Mouse (Mus musculus) MEL (cell line): ENCODE data around the gene Rsad1.
A peak's percentile ranks its signal among the peaks of the same experiment; 100 is the strongest.

Experiments
- CHD2 ChIP-seq: IDR thresholded peaks from 2 replicates; pipeline ENCODE4 v1.6.1; 2011; ENCODE audit warnings: low read length, improper control_type of control experiment
- CTCF ChIP-seq, 3 experiments: IDR thresholded peaks in 2 of 3; conservative IDR thresholded peaks in 1 of 3; 2 replicates each; pipeline ENCODE4 v1.5.1; 2011 to 2012; ENCODE audit warnings: low read length in 3 of 3, low read depth in 2 of 3, mild to moderate bottlenecking in 2 of 3, improper control_type of control experiment in 1 of 3, inconsistent platforms in 1 of 3, mixed read lengths in 1 of 3, moderate library complexity in 1 of 3; ENCODE audit not compliant: control insufficient read depth in 1 of 3, insufficient read depth in 1 of 3, poor library complexity in 1 of 3, severe bottlenecking in 1 of 3
- HCFC1 ChIP-seq: IDR thresholded peaks from 2 replicates; pipeline ENCODE4 v1.6.1; 2012; ENCODE audit warnings: low read depth, mild to moderate bottlenecking, inconsistent platforms, low read length, improper control_type of control experiment, moderate library complexity
- JUND ChIP-seq: IDR thresholded peaks from 2 replicates; pipeline ENCODE4 v1.6.1; 2011; ENCODE audit warnings: low read depth, mild to moderate bottlenecking, improper control_type of control experiment, low read length
- MAX ChIP-seq: IDR thresholded peaks from 2 replicates; pipeline ENCODE4 v1.6.1; 2011; ENCODE audit warnings: low read length, improper control_type of control experiment
- POLR2A ChIP-seq, 2 experiments: IDR thresholded peaks; 2 replicates each; pipeline ENCODE4 v1.6.1; 2011 to 2012; ENCODE audit warnings: low read length in 2 of 2, mild to moderate bottlenecking in 2 of 2, control low read depth in 1 of 2, improper control_type of control experiment in 1 of 2, low read depth in 1 of 2, moderate library complexity in 1 of 2; ENCODE audit not compliant: control insufficient read depth in 1 of 2, insufficient read depth in 1 of 2, poor library complexity in 1 of 2

- no peak for TF ChIP-seq MAX
- TF ChIP-seq HCFC1, result no peak
- TF ChIP-seq CHD2, result no peak
- no peak for TF ChIP-seq JUND
- TF ChIP-seq CTCF (IDR thresholded peaks at IDR 0.05 in 2 of 3, conservative IDR thresholded peaks at IDR 0.05 in 1 of 3; ENCODE audit: control insufficient read depth in 1 of 3, insufficient read depth in 1 of 3, low read depth in 2 of 3, low read length in 3 of 3, poor library complexity in 1 of 3, severe bottlenecking in 1 of 3), result no peak
- TF ChIP-seq POLR2A (IDR thresholded peaks at IDR 0.05; ENCODE audit: control insufficient read depth in 1 of 2, insufficient read depth in 1 of 2, low read depth in 1 of 2, low read length in 2 of 2, poor library complexity in 1 of 2), result 0 out of 4 replicates have a peak, but pooled peaks of 1 of the 2 experiments have one; percentile 25
These were observed 10.2 kb downstream of the Rsad1 start for GRCm38 (mm10) chr11:94538733-94539292.
